Mouse (Mus musculus) urinary bladder, postnatal 36 days (tissue): ENCODE results near the gene Tstd2.

Source experiments
- DNase-seq, 2 experiments: peaks; one replicate each; pipeline ENCODE4 v3.0.0; 2022; ENCODE audit warnings: low spot score in 2 of 2, mixed read lengths in 1 of 2

Tstd2 gene

GRCm38 (mm10) chr4:46138287-46139222, at the start of gene Tstd2, which contains the start of gene Ncbp1:
Tstd2 (minus strand) TSS chr4:46138694.
Ncbp1 (plus strand) TSS chr4:46138613.
- peak; percentile 91 to 92 for DNase-seq

GRCm38 (mm10) chr4:46186466-46186865, 48.0 kb upstream of the Tstd2 start:
- no peak for DNase-seq

GRCm38 (mm10) chr4:46185890-46186289, 47.4 kb upstream of the Tstd2 start:
- no peak for DNase-seq

- DNase-seq: no peak
These were observed 46.9 kb upstream of the Tstd2 start for GRCm38 (mm10) chr4:46185423-46185822.

DNA sequence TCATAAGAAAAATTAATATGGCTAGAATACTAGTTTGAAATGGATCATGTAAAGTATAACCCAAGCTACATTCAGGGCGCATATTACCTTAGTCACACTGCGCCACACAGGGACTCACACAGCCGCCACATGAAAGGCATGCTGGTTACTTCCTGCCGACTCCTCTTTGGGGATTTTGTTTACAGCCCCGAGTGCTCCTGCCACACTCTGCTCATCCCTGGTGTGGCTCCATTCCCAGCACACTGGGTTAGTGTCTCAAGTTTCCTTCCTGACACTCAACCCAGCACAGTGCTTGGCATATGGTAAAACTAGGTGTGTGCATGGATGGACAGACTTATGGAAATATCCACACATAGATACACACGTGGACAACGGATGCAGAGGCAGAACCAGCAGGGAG, 43.7 kb upstream of the Tstd2 start:
- DNase-seq: no peak

GRCm38 (mm10) chr4:46181168-46181567, 42.7 kb upstream of the Tstd2 start:
- no peak for DNase-seq

DNA sequence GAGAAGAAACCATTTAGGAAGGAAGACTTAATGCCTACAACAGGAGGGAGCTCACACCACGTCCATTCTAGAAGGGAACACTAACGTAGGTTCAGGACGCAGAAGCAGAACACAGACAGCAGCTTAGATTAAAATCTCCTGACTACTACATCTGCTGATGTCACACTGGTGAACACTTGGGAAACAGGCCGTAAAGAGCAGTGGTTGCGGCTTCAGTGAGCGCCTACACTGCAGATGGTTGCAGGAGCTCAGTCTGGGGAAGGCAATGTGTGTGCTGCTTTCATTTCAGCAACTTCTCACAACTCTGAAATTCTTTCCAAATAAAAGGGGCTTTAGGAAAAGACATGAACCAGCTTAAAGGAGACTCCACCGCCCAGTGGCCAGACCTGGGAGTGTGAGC, 39.0 kb upstream of the Tstd2 start:
- no peak for DNase-seq

- DNase-seq: no peak
These were observed 38.5 kb upstream of the Tstd2 start for GRCm38 (mm10) chr4:46177018-46177417.

- DNase-seq: no peak
These were observed 37.8 kb upstream of the Tstd2 start for GRCm38 (mm10) chr4:46176313-46176712.

- DNase-seq: no peak
These were observed 33.3 kb upstream of the Tstd2 start for GRCm38 (mm10) chr4:46171761-46172160.

- DNase-seq: no peak
These were observed 27.3 kb upstream of the Tstd2 start for GRCm38 (mm10) chr4:46165831-46166230.

DNA sequence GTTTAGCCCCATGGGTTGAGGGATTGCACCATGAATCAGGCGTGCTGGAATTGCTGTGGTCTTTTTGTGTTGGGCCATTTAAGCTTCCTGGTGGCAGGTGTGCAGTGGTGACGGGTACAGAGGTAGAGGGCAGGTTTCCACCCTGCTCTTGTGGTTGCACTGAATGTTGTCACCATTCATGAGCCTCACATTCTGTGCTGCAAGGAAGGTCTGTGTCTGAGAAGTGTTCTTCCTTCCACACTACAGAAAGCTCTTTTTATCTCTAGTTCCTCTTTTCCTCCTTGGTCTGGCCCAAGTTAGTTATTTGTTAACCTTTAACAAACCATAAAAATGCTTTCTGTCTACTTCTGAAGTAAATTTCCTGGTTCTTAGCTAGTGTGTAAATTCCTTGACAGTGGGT, 25.5 kb upstream of the Tstd2 start:
- DNase-seq: no peak

GRCm38 (mm10) chr4:46151903-46152544, 13.5 kb upstream of the Tstd2 start:
- DNase-seq: no peak

DNA sequence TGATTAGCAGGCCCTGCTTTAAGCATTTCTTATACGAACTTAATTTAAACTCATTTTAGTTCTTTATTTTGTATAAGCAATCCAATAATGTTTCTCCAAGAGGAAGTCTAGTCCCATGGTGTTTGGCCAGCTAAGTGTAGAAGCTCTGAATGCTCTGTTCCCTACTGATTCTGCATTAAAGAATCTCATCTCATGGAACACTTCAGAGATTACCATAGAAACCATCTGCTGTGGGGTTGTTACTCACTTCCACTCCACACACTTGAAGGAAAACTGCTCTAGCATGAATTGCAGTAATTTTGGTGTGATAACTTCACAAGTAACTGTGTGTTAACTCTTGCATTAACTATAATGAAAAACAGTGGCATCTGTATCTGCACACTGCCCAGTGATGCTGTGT, 8.4 kb upstream of the Tstd2 start:
- no peak for DNase-seq

GRCm38 (mm10) chr4:46144323-46144722, 5.8 kb upstream of the Tstd2 start:
- no peak for DNase-seq

DNA sequence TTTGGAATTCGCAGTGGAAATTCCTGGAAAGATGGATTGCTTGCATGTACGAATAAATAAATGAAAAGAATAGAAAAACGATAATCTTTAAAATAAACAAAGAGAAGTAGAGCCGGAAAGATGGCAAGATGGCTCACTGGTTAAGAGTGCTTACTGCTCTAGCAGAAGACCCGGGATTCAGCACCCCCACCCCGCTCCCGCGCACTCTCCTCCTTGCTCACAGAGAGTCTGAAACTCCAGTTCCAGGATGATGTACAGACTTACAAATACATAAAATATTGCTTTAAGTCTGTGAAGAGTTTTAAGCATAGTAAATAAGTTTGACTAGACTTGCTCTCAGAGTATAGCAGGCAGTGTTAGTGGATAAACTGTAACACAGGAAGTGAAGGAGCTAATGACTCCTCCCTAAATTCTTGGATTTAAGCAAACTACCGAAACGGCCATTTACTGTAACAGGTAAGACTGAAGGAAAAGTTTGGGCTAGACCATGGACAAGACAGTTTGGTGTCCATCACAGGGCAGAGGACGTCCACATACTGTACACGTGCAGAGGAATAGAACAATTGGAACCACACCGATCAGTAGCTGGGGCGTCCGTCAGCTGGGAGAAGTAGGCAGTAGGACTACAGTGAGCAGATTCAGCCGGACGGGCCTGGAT, 736 bp downstream of the Tstd2 start:
- DNase-seq: no peak

- no peak for DNase-seq
These were observed 6.7 kb downstream of the Tstd2 start for GRCm38 (mm10) chr4:46131791-46132190.

DNA sequence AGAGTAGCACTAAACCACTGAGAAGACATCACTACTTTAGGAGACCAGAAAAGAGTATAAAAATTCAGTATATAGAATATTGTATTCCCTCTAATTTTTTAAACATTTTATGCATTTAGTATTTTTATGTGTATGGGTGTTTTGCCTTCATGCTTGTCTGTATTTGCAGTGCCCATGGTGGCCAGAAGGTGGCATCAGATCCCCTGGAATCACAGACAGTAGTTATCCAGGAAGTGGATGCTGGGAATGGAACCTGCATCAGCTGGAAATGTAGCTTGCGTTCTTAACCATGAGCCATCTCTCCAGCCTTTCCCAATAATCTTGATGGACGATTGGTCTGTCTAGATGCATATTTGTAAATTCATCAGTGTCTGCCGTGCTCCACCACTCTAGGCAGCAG, 8.3 kb downstream of the Tstd2 start:
- DNase-seq: peak; percentile 11 to 35

DNA sequence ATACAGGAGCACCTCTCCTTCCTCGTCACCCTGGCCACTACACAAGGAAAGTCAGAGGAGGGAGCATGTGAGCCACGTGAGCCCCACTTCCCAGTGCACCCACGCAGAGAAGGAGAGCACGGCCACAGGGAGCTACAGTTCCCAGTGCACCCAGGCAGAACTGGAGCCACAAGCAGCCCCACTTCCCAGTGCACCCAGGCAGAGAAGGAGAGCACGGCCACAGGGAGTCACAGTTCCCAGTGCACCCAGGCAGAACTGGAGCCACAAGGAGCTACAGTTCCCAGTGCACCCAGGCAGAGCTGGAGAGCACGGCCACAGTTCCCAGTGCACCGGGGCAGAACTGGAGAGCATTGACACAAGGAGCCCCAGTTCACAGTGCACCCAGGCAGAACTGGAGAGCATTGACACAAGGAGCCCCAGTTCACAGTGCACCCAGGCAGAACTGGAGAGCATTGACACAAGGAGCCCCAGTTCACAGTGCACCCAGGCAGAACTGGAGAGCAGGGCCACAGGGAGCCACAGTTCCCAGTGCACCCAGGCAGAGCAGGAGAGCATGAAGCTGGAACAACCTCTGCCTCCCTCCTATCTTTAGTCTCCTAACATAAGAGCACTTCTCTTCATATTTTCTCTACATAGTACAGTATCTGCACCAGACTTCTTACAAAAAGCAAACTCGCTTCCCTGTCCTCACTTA, 9.0 kb downstream of the Tstd2 start:
- no peak for DNase-seq

DNA sequence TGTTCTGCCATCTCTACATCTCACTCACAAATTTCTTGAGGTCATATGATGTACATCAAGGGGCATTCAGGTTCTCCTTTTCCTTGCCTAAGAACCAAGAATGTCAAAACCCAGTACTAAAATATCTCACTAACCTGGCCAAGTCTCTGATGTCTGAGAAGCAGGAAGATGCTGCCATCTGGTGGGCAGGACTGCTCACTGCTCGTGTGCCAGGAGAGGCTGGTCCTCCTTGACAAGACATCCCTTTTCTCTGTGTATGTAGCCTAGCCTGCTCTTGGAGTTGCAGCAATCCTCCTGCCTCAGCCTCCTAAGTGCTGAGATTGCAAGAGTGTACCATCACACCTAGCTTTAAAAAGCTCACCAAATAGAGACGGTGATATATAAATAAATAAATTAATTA, 12.0 kb downstream of the Tstd2 start:
- peak; percentile 35 to 59 for DNase-seq

DNA sequence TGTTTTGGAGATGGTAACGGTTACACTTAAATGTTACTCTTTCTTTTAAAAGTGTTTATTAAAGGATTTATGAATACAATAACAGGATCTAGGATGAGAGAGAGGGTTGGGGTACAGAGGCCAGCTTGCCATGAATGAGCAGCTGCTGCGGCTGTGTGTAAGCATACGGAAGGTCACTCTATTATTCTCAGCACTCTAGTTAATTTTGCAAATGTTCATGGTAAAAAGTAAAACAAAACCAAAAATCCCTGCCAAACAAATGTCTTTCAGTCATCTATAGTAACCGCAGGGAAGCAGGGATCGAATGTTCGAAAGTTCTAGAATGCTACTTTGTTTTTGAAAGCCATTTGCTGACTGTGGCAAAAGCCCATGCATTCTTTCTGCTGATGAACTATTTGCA, 15.1 kb downstream of the Tstd2 start:
- DNase-seq: no peak

DNA sequence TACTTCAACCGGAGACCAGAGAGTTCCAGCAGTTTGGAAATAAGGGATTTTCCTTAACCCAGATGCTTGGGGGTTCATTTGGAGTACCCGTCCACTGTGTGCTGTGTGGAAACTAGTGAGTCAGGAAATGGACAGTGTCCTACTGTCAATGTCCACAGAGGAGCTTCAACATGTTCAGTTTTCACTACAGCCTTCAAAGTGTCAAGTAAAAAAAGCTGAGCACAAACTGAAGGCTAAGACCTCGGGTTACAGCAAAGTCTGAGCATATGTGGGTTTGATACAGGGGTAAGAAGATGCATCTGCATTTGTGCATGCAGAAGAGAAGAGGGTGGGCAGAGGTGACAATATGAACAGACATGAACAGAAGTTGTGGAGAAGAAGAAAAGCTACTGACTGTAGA, 17.7 kb downstream of the Tstd2 start:
- no peak for DNase-seq
